Mouse (Mus musculus): Measurements from ENCODE around the gene Rnaseh2c. TPM values are rescaled to one million over a fixed set of nuclear protein-coding genes. Genes with fewer than 3 reads are reported as not detected.

Gene Rnaseh2c
- polyA plus RNA-seq, 1 experiment from 2014 or later: 126 TPM

DNA sequence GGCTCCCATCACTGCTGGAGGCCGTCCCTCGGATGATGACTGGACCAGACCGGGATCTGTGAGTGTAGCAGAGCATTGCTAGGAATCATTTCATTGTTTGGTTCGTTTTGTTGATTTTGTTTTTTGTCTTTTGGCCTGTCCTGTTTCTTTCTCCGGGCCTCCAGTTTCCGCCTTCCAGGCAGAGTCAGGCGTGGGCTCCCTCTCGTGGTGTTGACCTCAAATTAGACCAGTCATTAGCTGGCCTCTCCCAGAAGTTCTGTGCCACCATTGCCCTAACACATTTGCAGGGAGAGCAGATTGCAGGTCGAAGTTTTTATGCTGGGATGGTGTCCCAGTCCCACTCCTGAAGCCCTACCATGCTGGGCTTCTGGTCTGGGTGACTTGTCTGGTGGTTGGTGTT is 12.5 kb upstream of the Rnaseh2c start:
- peaks cover 7% of the 10 kb centered on the region; the same call in 1 of the 2 replicates for H3K27me3 ChIP-seq
- no peak overlapping the region for H3K27ac ChIP-seq
- no peaks in the 10 kb centered on the region for H3K4me1 ChIP-seq
- H3K4me3 ChIP-seq: no peak overlapping the region
- H3K4me2 ChIP-seq (replicated peaks): no peak overlapping the region
- no peaks in the 10 kb centered on the region for H3K9me3 ChIP-seq (replicated peaks)
- WGBS: 77% methylated on average over 9 of the region's 9 CpGs
- no peaks in the 10 kb centered on the region for H3K36me3 ChIP-seq
- no peak overlapping the region for H3K9ac ChIP-seq
- ATAC-seq (ENCODE audit: low FRiP score): no peak

DNA sequence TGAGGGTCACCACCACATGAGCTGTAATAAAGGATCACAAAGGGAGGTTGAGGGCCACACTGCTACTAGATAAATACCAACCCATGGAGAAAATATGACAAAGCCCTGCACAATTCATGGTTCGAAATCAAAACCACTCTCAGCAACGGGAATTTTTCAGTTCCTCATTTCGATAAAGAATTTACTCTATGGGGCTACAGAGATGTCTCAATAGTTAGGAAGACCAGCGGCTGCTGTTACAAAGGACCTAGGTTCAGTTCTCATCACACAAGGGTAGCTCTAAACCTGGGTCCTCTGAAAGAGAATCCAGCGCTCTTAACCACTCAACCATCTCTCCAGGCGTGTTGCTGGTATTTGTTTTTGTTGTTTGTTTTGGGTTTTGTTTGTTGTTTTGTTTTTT is 9.8 kb upstream of the Rnaseh2c start:
- 86% methylated on average over 6 of the region's 6 CpGs for WGBS
- H3K4me2 ChIP-seq (replicated peaks): no peak overlapping the region
- H3K36me3 ChIP-seq: no peaks in the 10 kb centered on the region
- H3K9ac ChIP-seq: no peak overlapping the region
- H3K9me3 ChIP-seq (replicated peaks): no peaks in the 10 kb centered on the region
- H3K27me3 ChIP-seq: no peaks in the 10 kb centered on the region
- no peak overlapping the region for H3K27ac ChIP-seq
- H3K4me1 ChIP-seq: no peaks in the 10 kb centered on the region
- ATAC-seq (ENCODE audit: low FRiP score): no peak
- no peak overlapping the region for H3K4me3 ChIP-seq

DNA sequence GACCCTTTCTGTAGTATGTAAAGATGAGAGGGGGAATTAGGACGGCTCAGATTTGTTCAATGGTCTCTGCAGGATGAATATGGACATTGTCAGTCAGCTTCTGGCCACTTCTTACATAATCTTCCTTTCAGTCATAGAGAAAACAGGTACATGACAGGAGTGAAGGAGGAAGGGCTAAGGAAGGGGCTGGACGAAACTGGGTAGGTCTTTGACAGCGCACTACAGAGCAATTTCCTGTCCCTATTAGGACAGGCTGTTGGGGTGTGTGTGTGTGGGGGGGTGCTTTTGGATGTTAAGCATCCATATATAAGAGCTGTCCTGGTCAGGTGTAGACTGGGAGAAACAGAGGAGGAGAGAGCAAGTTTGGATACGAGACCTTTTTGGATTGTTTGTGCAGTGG is 2.4 kb upstream of the Rnaseh2c start:
- Histone ChIP-seq H3K27ac (no peak overlapping the region), H3K4me3 (no peak overlapping the region), H3K9ac (no peak overlapping the region), H3K36me3 (peaks cover 13% of the 10 kb centered on the region), H3K4me1 (peaks cover 21% of the 10 kb centered on the region), H3K9me3 (replicated peaks) (no peaks in the 10 kb centered on the region), H3K4me2 (replicated peaks) (no peak overlapping the region), H3K27me3 (no peaks in the 10 kb centered on the region)
- ATAC-seq (ENCODE audit: low FRiP score): no peak
- WGBS: 75% methylated on average over 4 of the region's 4 CpGs

DNA sequence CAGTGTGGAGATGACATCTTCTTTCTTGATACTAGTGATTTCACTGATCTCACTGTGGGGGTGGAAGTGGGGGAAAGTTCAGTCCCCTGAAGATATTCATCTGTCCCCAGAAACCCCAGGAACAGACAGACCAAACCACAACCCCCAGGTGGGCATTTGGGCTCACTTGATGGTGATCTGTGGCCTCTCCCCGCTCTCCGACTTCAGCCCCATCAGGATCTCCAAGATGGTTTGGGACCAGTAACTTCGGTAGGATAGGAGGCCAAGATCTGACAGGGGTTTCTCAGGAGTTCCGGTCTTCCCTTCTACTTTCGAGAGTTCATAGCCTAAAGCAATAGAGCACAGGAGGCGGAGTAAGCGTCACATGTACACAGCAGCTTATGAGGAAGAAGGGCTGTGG is 2.0 kb downstream of the Rnaseh2c start:
- Histone ChIP-seq H3K9ac (no peak overlapping the region), H3K36me3 (peaks cover 57% of the 10 kb centered on the region)
- WGBS: 88% methylated on average over 7 of the region's 7 CpGs

GRCm38 (mm10) chr19:5605126-5605525 is 3.5 kb downstream of the Rnaseh2c start:
- no peak for ATAC-seq (ENCODE audit: low FRiP score)
- 92% methylated on average over 7 of the region's 7 CpGs for WGBS
- H3K27ac ChIP-seq: no peak overlapping the region
- H3K27me3 ChIP-seq: no peaks in the 10 kb centered on the region
- H3K4me2 ChIP-seq (replicated peaks): no peak overlapping the region
- H3K36me3 ChIP-seq: peaks cover 60% of the 10 kb centered on the region
- no peak overlapping the region for H3K9ac ChIP-seq
- no peaks in the 10 kb centered on the region for H3K9me3 ChIP-seq (replicated peaks)
- no peak overlapping the region for H3K4me3 ChIP-seq
- peaks cover 39% of the 10 kb centered on the region for H3K4me1 ChIP-seq

More for the DNA sequence above, 2.0 kb downstream of the Rnaseh2c start:
- Histone ChIP-seq H3K4me3 (no peak overlapping the region), H3K27ac (no peak overlapping the region), H3K4me2 (replicated peaks) (0 out of 2 replicates have a peak overlapping the region, but pooled peaks have one; percentile 13), H3K9me3 (replicated peaks) (no peaks in the 10 kb centered on the region), H3K27me3 (no peaks in the 10 kb centered on the region), H3K4me1 (peaks cover 31% of the 10 kb centered on the region)
- no peak for ATAC-seq (ENCODE audit: low FRiP score)

DNA sequence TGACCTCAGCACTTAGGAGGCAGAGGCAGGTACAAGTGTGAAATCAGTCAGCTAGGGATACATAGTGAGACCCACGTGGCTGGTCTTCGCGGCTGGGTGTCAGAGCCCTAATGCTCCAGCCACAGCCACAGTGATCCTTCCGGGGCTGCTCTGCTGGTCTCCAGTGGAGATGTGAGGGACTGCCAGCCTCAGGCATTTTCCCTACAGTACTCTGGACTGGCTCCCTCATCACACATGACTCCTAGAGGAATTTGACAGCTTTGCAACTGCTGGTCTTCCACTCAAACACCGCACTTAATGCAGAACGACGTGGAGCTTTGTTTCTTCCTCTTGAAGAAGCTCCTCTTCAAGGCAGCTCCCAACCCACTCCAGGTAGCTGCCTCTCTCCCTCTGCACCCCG is 4.5 kb downstream of the Rnaseh2c start:
- Histone ChIP-seq H3K9ac (no peak overlapping the region), H3K4me2 (replicated peaks) (no peak overlapping the region), H3K27ac (no peak overlapping the region), H3K4me3 (no peak overlapping the region), H3K36me3 (peaks cover 60% of the 10 kb centered on the region), H3K4me1 (peaks cover 45% of the 10 kb centered on the region), H3K27me3 (no peaks in the 10 kb centered on the region), H3K9me3 (replicated peaks) (no peaks in the 10 kb centered on the region)
- no peak for ATAC-seq (ENCODE audit: low FRiP score)
- 89% methylated on average over 8 of the region's 8 CpGs for WGBS

- peak overlapping the region; percentile 78; the same call in 1 of the 2 replicates for H3K9ac ChIP-seq
- no peak for ATAC-seq (ENCODE audit: low FRiP score)
- no peak overlapping the region for H3K27ac ChIP-seq
- H3K4me3 ChIP-seq: no peak overlapping the region; the same call in 1 of the 2 replicates
- H3K36me3 ChIP-seq: peaks cover 60% of the 10 kb centered on the region
- no peaks in the 10 kb centered on the region for H3K27me3 ChIP-seq
- 97% methylated on average over 26 of the region's 26 CpGs for whole genome bisulfite sequencing
- peaks cover 38% of the 10 kb centered on the region for H3K4me1 ChIP-seq
- no peaks in the 10 kb centered on the region for H3K9me3 ChIP-seq (replicated peaks)
- peak overlapping the region; percentile 72; the same call in 1 of the 2 replicates for H3K4me2 ChIP-seq (replicated peaks)
These were observed 6.2 kb downstream of the Rnaseh2c start for GRCm38 (mm10) chr19:5607705-5608410.

GRCm38 (mm10) chr19:5608707-5609106 is 7.0 kb downstream of the Rnaseh2c start:
- Histone ChIP-seq H3K4me2 (replicated peaks) (peak overlapping the region; percentile 72), H3K27ac (peak overlapping the region; percentile 98), H3K27me3 (no peaks in the 10 kb centered on the region), H3K36me3 (peaks cover 53% of the 10 kb centered on the region), H3K4me3 (peak overlapping the region; percentile 70), H3K9ac (peak overlapping the region; percentile 78), H3K4me1 (peaks cover 29% of the 10 kb centered on the region), H3K9me3 (replicated peaks) (no peaks in the 10 kb centered on the region)
- 92% methylated on average over 13 of the region's 13 CpGs for WGBS
- ATAC-seq (ENCODE audit: low FRiP score): no peak

- no peak for ATAC-seq (ENCODE audit: low FRiP score)
- WGBS: 65% methylated on average over 10 of the region's 10 CpGs
- H3K36me3 ChIP-seq: peaks cover 48% of the 10 kb centered on the region
These were observed 7.5 kb downstream of the Rnaseh2c start for GRCm38 (mm10) chr19:5609171-5609546.

GRCm38 (mm10) chr19:5609547-5610404 is 8.1 kb downstream of the Rnaseh2c start, which contains the start of gene Kat5:
Kat5 (minus strand) TSS chr19:5610237.
- H3K9ac ChIP-seq: peak within 1 kb of the TSS; percentile 78
- no peaks in the 10 kb centered on the region for H3K9me3 ChIP-seq (replicated peaks)
- H3K4me1 ChIP-seq: peaks cover 24% of the 10 kb centered on the region
- peaks cover 9% of the 10 kb centered on the region; the same call in 1 of the 2 replicates for H3K27me3 ChIP-seq
- peak; percentile 93 for ATAC-seq (ENCODE audit: low FRiP score)
- peak within 1 kb of the TSS; percentile 98 for H3K27ac ChIP-seq
- WGBS: under 1% methylated on average over 55 of the region's 55 CpGs
- peak within 1 kb of the TSS; percentile 70 for H3K4me3 ChIP-seq
- H3K4me2 ChIP-seq (replicated peaks): peak within 1 kb of the TSS; percentile 72
- H3K36me3 ChIP-seq: peaks cover 42% of the 10 kb centered on the region

More at GRCm38 (mm10) chr19:5609171-5609546, 7.5 kb downstream of the Rnaseh2c start:
- H3K9ac ChIP-seq: peak overlapping the region; percentile 78
- H3K4me3 ChIP-seq: peak overlapping the region; percentile 70
- H3K9me3 ChIP-seq (replicated peaks): no peaks in the 10 kb centered on the region
- peaks cover 4% of the 10 kb centered on the region; the same call in 1 of the 2 replicates for H3K27me3 ChIP-seq
- peaks cover 25% of the 10 kb centered on the region for H3K4me1 ChIP-seq
- peak overlapping the region; percentile 98 for H3K27ac ChIP-seq
- peak overlapping the region; percentile 72 for H3K4me2 ChIP-seq (replicated peaks)

DNA sequence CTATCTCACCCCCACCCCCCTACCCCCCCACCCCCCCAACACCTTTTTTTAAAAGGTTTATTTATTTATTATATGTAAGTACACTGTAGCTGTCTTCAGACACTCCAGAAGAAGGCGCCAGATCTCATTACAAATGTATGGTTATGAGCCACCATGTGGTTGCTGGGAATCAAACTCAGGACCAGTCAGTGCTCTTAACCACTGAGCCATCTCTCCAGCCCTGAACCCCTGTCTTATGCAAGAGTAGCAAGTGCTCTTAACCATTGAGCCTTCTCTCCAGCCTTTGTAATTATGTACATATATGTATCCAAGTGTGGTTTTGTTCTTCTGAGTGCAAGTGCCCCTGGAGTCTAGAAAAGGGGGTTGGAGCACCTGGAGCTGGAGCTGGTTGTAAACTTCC is 10.3 kb downstream of the Rnaseh2c start:
- H3K9ac ChIP-seq: no peak overlapping the region
- H3K9me3 ChIP-seq (replicated peaks): no peaks in the 10 kb centered on the region
- peaks cover 16% of the 10 kb centered on the region; the same call in 1 of the 2 replicates for H3K27me3 ChIP-seq
- no peak for ATAC-seq (ENCODE audit: low FRiP score)
- H3K36me3 ChIP-seq: peaks cover 20% of the 10 kb centered on the region
- H3K4me1 ChIP-seq: peaks cover 24% of the 10 kb centered on the region
- WGBS: 79% methylated on average over 1 of the region's 1 CpGs
- H3K4me2 ChIP-seq (replicated peaks): no peak overlapping the region
- no peak overlapping the region for H3K4me3 ChIP-seq
- no peak overlapping the region for H3K27ac ChIP-seq

DNA sequence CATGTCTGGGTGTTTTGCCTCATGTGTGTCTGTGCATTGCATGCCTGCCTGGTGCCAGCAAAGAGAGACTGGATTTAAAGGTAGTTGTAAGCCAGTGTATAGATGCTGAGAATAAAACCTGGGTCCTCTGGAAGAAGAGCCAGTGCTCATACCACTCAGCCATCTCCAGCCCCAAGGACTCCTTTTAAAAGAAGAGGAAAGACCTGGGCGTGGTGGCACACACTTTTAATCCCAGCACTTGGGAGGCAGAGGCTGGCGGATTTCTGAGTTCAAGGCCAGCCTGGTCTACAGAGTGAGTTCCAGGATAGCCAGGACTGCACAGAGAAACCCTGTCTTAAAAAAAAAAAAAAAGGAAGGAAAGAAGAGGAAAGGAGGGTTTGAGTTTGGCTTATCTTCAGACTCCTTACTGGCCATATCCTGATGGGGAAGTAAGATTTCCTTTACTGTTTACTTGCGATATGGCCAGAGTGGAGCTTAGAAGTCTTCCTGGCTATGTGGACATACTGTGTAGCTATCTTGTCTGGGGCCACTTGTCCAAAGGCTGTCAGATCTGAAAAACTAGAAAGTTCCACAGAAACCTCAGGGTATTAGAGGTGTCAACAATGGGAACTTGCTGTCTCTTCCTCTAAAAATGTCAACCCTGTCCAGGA is 11.2 kb downstream of the Rnaseh2c start:
- whole genome bisulfite sequencing: 73% methylated on average over 3 of the region's 3 CpGs
- Histone ChIP-seq H3K36me3 (peaks cover 11% of the 10 kb centered on the region), H3K9me3 (replicated peaks) (no peaks in the 10 kb centered on the region), H3K4me3 (no peak overlapping the region), H3K4me1 (peaks cover 22% of the 10 kb centered on the region), H3K9ac (no peak overlapping the region), H3K27me3 (peaks cover 16% of the 10 kb centered on the region; the same call in 1 of the 2 replicates), H3K27ac (no peak overlapping the region), H3K4me2 (replicated peaks) (no peak overlapping the region)
- ATAC-seq (ENCODE audit: low FRiP score): no peak

All from hindbrain, embryonic 12.5 days (tissue).